Mouse (Mus musculus) adrenal gland, postnatal 14 days (tissue): Measurements from ENCODE around the gene Ganab. TPM values are rescaled to one million over a fixed set of nuclear protein-coding genes. Genes with fewer than 3 reads are reported as not detected.

ENCODE experiments used
- microRNA-seq, 2 experiments: library from miRNA; unstranded; fragments of <30 nt; microRNA quantifications; one replicate each; pipeline ENCODE4 v1.2.0; 2021
- total RNA-seq: library from RNA; stranded (reverse); gene quantifications from 2 replicates; pipeline ENCODE4 v1.2.3, GENCODE M21; 2021

Ganab gene
- total RNA-seq, 1 experiment from 2014 or later, result 162 TPM

Small RNA genes within 50 kb of the gene (microRNA-seq; reads per million reads assigned to microRNA genes)
- 0.76 to 0.85 reads per million in 2 experiments for gene Mir5136

Other genes starting within 250 kb of the Ganab start
- gene Chrm1, start 234.3 kb upstream of the Ganab start, total RNA-seq, result 1.5 and 2.4 TPM in 2 replicates
- gene Slc3a2, start 174.7 kb upstream of the Ganab start, total RNA-seq, result 178 and 199 TPM in 2 replicates
- gene Wdr74, start 162.2 kb upstream of the Ganab start, total RNA-seq, result 50.8 and 68.2 TPM in 2 replicates
- 2.3 and 2.4 TPM in 2 replicates for gene 1700092M07Rik, start 157.4 kb upstream of the Ganab start, total RNA-seq
- gene Stx5a, start 156.7 kb upstream of the Ganab start, total RNA-seq, result 77.9 and 90.8 TPM in 2 replicates
- 110 and 120 TPM in 2 replicates for gene Nxf1, start 141.0 kb upstream of the Ganab start, total RNA-seq
- 102 and 111 TPM in 2 replicates for gene Tmem223, start 127.1 kb upstream of the Ganab start, total RNA-seq
- 44.7 and 45.9 TPM in 2 replicates for gene Tmem179b, start 123.6 kb upstream of the Ganab start, total RNA-seq
- gene Taf6l, start 111.7 kb upstream of the Ganab start, total RNA-seq, result 15.2 and 18.2 TPM in 2 replicates
- 85.2 and 89.1 TPM in 2 replicates for gene Polr2g, start 99.5 kb upstream of the Ganab start, total RNA-seq
- 2.4 and 2.9 TPM in 2 replicates for gene Zbtb3, start 95.5 kb upstream of the Ganab start, total RNA-seq
- 29.6 and 32.0 TPM in 2 replicates for gene Ttc9c, start 78.7 kb upstream of the Ganab start, total RNA-seq
- gene Hnrnpul2, start 78.1 kb upstream of the Ganab start, total RNA-seq, result 77.0 and 79.6 TPM in 2 replicates
- 7.5 TPM in 1 of 2 replicates, not detected in the other for gene AC129217.1, start 68.3 kb upstream of the Ganab start, total RNA-seq
- 143 and 153 TPM in 2 replicates for gene Bscl2, start 60.6 kb upstream of the Ganab start, total RNA-seq
- 6.4 and 9.3 TPM in 2 replicates for gene Gng3, start 58.9 kb upstream of the Ganab start, total RNA-seq
- gene Lrrn4cl, start 47.3 kb upstream of the Ganab start, total RNA-seq, result 3.8 and 4.1 TPM in 2 replicates
- 214 and 218 TPM in 2 replicates for gene Ubxn1, start 26.6 kb upstream of the Ganab start, total RNA-seq
- 80.7 and 82.8 TPM in 2 replicates for gene Uqcc3, start 17.1 kb upstream of the Ganab start, total RNA-seq
- gene Lbhd1, start 14.3 kb upstream of the Ganab start, total RNA-seq, result 4.6 and 13.6 TPM in 2 replicates
- not detected in 2 replicates for gene Gm49403, start 14.1 kb upstream of the Ganab start, total RNA-seq
- 42.4 and 46.2 TPM in 2 replicates for gene 1810009A15Rik, start 9.2 kb upstream of the Ganab start, total RNA-seq
- gene Gm49416, start 9.1 kb upstream of the Ganab start, total RNA-seq, result 6.0 TPM in 1 of 2 replicates, not detected in the other
- 22.5 and 23.1 TPM in 2 replicates for gene Ints5, start 5.1 kb upstream of the Ganab start, total RNA-seq
- 52.1 and 53.8 TPM in 2 replicates for gene B3gat3, start 22.3 kb downstream of the Ganab start, total RNA-seq
- gene Rom1, start 31.3 kb downstream of the Ganab start, total RNA-seq, result 25.7 and 33.3 TPM in 2 replicates
- 45.4 and 49.5 TPM in 2 replicates for gene Eml3, start 31.5 kb downstream of the Ganab start, total RNA-seq
- 93.1 and 105 TPM in 2 replicates for gene Mta2, start 43.8 kb downstream of the Ganab start, total RNA-seq
- 20.2 and 21.7 TPM in 2 replicates for gene Tut1, start 55.8 kb downstream of the Ganab start, total RNA-seq
- gene Eef1g, start 69.0 kb downstream of the Ganab start, total RNA-seq, result 355 and 413 TPM in 2 replicates
- 157 and 186 TPM in 2 replicates for gene Ahnak, start 91.2 kb downstream of the Ganab start, total RNA-seq
- 4.4 TPM in 1 of 2 replicates, not detected in the other for gene Scgb1a1, start 189.9 kb downstream of the Ganab start, total RNA-seq
- 12.6 and 18.1 TPM in 2 replicates for gene Asrgl1, start 237.6 kb downstream of the Ganab start, total RNA-seq